Mouse (Mus musculus) myocyte (in vitro differentiated cells): ENCODE data around the gene Nup210.

Experiments
- CEBPB ChIP-seq: IDR thresholded peaks from 2 replicates; pipeline ENCODE4 v1.6.1; 2011; ENCODE audit warnings: mild to moderate bottlenecking, moderate library complexity; ENCODE audit not compliant: poor library complexity, insufficient read depth, severe bottlenecking
- E2F4 ChIP-seq: IDR thresholded peaks from one replicate; pipeline ENCODE4 v1.6.1; 2011; ENCODE audit warnings: mild to moderate bottlenecking, control low read depth, moderate library complexity; ENCODE audit not compliant: insufficient read depth
- MAX ChIP-seq: IDR thresholded peaks from one replicate; pipeline ENCODE4 v1.6.1; 2011; ENCODE audit warnings: low read depth, mild to moderate bottlenecking, control low read depth
- MYOD1 ChIP-seq, 3 experiments: IDR thresholded peaks; one replicate each; pipeline ENCODE4 v1.6.1; 2011; ENCODE audit warnings: control low read depth in 2 of 3, low read depth in 2 of 3, mild to moderate bottlenecking in 2 of 3, moderate library complexity in 1 of 3; ENCODE audit not compliant: insufficient read length in 2 of 3, control insufficient read depth in 1 of 3
- MYOG ChIP-seq, 3 experiments: IDR thresholded peaks; one replicate each; pipeline ENCODE4 v1.6.1; 2011; ENCODE audit warnings: control low read depth in 2 of 3, low read depth in 2 of 3, mild to moderate bottlenecking in 2 of 3; ENCODE audit not compliant: insufficient read length in 2 of 3, control insufficient read depth in 1 of 3, insufficient read depth in 1 of 3
- POLR2A ChIP-seq: IDR thresholded peaks from one replicate; pipeline ENCODE4 v1.6.1; 2011; ENCODE audit warnings: low read depth, mild to moderate bottlenecking, control low read depth, moderate library complexity; ENCODE audit not compliant: insufficient read length
- POLR2AphosphoS2 ChIP-seq: IDR thresholded peaks from one replicate; pipeline ENCODE4 v1.6.1; 2011; ENCODE audit warnings: low read depth, control low read depth; ENCODE audit not compliant: insufficient read length
- REST ChIP-seq: IDR thresholded peaks from one replicate; pipeline ENCODE4 v1.6.1; 2011; ENCODE audit warnings: mild to moderate bottlenecking, control low read depth, moderate library complexity; ENCODE audit not compliant: insufficient read depth, insufficient read length
- SRF ChIP-seq: IDR thresholded peaks from one replicate; pipeline ENCODE4 v1.6.1; 2011; ENCODE audit warnings: low read depth; ENCODE audit not compliant: control insufficient read depth, insufficient read length
- TCF12 ChIP-seq: IDR thresholded peaks from one replicate; pipeline ENCODE4 v1.6.1; 2011; ENCODE audit warnings: mild to moderate bottlenecking, control low read depth; ENCODE audit not compliant: poor library complexity, insufficient read depth, severe bottlenecking
- USF1 ChIP-seq: IDR thresholded peaks from one replicate; pipeline ENCODE4 v1.6.1; 2011; ENCODE audit warnings: low read depth, mild to moderate bottlenecking, control low read depth, moderate library complexity

DNA sequence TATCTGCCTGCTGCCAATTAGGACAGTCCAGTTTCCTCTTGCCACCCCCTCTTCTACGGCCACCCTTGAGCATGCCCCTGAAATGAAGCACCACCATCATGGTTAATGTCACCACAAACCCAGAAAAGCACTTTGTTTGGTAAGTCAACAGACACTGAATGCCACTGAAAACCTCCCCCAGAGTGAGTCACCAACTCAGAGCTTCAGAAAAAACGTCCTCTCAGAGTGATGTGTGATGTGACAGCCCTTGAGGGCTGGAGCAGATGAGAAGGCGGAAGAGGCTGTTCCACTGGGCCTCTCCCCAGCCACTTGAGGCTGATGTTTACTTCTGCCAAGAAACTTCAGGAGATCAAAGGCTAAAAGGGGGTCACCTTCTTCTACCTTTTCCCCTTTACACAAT lies 132.5 kb downstream of the Nup210 start:
- TF ChIP-seq MYOG (IDR thresholded peaks at IDR 0.05; ENCODE audit: control insufficient read depth in 1 of 3, insufficient read depth in 1 of 3, insufficient read length in 2 of 3, low read depth in 2 of 3) = no peak
- TF ChIP-seq POLR2A = no peak
- no peak for TF ChIP-seq MYOD1 (IDR thresholded peaks at IDR 0.05; ENCODE audit: control insufficient read depth in 1 of 3, insufficient read length in 2 of 3, low read depth in 2 of 3)
- TF ChIP-seq SRF = no peak
- TF ChIP-seq USF1 = no peak
- no peak for TF ChIP-seq E2F4
- TF ChIP-seq MAX = no peak
- no peak for TF ChIP-seq TCF12
- TF ChIP-seq CEBPB = no peak
- no peak for TF ChIP-seq POLR2AphosphoS2
- no peak for TF ChIP-seq REST
